Mouse (Mus musculus): ENCODE measurements at regions not wholly inside any gene's neighbourhood (a gene's known extent, or its start where the extent isn't known, plus 50 kb on each side); places are given as distances from the start of the nearest gene placed in this dataset.
"Not testable (repeated sequence)": the region's sequence is repeated elsewhere in the genome, so short reads cannot be mapped to it uniquely, and the experiment has no call there.

- TF ChIP-seq EP300 (IDR thresholded peaks at IDR 0.05; ENCODE audit: low read depth) (no peak), CTCF (IDR thresholded peaks at IDR 0.05; ENCODE audit: low read depth) (no peak)
- Histone ChIP-seq H3K9me3 (ENCODE audit: low read length) (no peaks in the 10 kb centered on the region), H3K9ac (replicated peaks) (no peak overlapping the region), H3K27me3 (ENCODE audit: insufficient read depth, low read length) (no peaks in the 10 kb centered on the region), H3K27ac (ENCODE audit: low read depth) (no peak overlapping the region), H3K36me3 (replicated peaks; ENCODE audit: insufficient read depth, low read length) (no peaks in the 10 kb centered on the region), H3K4me1 (ENCODE audit: insufficient read depth) (no peaks in the 10 kb centered on the region), H3K4me2 (ENCODE audit: low read depth, low read length) (no peak overlapping the region), H3K4me3 (ENCODE audit: low read depth, low read length) (no peak overlapping the region)
- ATAC-seq (no peak), DNase-seq (no peak)
- WGBS (ENCODE audit: insufficient replicate concordance): 58% methylated on average over 5 of the region's 5 CpGs
Measured at GRCm38 (mm10) chr14:15087061-15087460, 283.8 kb downstream of the Nek10 start.

- Histone ChIP-seq H3K4me1 (ENCODE audit: insufficient read depth) (no peaks in the 10 kb centered on the region), H3K36me3 (replicated peaks; ENCODE audit: insufficient read depth, low read length) (no peaks in the 10 kb centered on the region), H3K27ac (ENCODE audit: low read depth) (no peak overlapping the region), H3K27me3 (ENCODE audit: insufficient read depth, low read length) (no peaks in the 10 kb centered on the region), H3K4me3 (ENCODE audit: low read depth, low read length) (no peak overlapping the region), H3K9me3 (ENCODE audit: low read length) (no peaks in the 10 kb centered on the region), H3K4me2 (ENCODE audit: low read depth, low read length) (no peak overlapping the region), H3K9ac (replicated peaks) (no peak overlapping the region)
- no peak for DNase-seq
- ATAC-seq: no peak
- WGBS (ENCODE audit: insufficient replicate concordance): 13% methylated on average over 1 of the region's 1 CpGs
- TF ChIP-seq CTCF (IDR thresholded peaks at IDR 0.05; ENCODE audit: low read depth) (no peak), EP300 (IDR thresholded peaks at IDR 0.05; ENCODE audit: low read depth) (no peak)
Measured at GRCm38 (mm10) chr14:15096865-15097264, 293.6 kb downstream of the Nek10 start.

- H3K4me3 ChIP-seq (ENCODE audit: low read depth, low read length): no peak overlapping the region
- no peak overlapping the region for H3K27ac ChIP-seq (ENCODE audit: low read depth)
- H3K27me3 ChIP-seq (ENCODE audit: insufficient read depth, low read length): no peaks in the 10 kb centered on the region
- H3K9me3 ChIP-seq (ENCODE audit: low read length): no peaks in the 10 kb centered on the region
- ATAC-seq (no peak), DNase-seq (no peak)
- H3K4me1 ChIP-seq (ENCODE audit: insufficient read depth): no peaks in the 10 kb centered on the region
- no peak overlapping the region for H3K4me2 ChIP-seq (ENCODE audit: low read depth, low read length)
- TF ChIP-seq EP300 (IDR thresholded peaks at IDR 0.05; ENCODE audit: low read depth) (no peak), CTCF (IDR thresholded peaks at IDR 0.05; ENCODE audit: low read depth) (no peak)
- no peak overlapping the region for H3K9ac ChIP-seq (replicated peaks)
- H3K36me3 ChIP-seq (replicated peaks; ENCODE audit: insufficient read depth, low read length): no peaks in the 10 kb centered on the region
Measured at GRCm38 (mm10) chr14:15099909-15100308, 296.7 kb downstream of the Nek10 start.

GRCm38 (mm10) chr14:15107795-15108321 lies 304.6 kb downstream of the Nek10 start:
- 71% methylated on average over 2 of the region's 2 CpGs for WGBS (ENCODE audit: insufficient replicate concordance)

GRCm38 (mm10) chr14:15119745-15120144 lies 316.5 kb downstream of the Nek10 start:
- DNase-seq (no peak), ATAC-seq (no peak)
- Histone ChIP-seq H3K9ac (replicated peaks) (no peak overlapping the region), H3K4me2 (ENCODE audit: low read depth, low read length) (no peak overlapping the region), H3K4me1 (ENCODE audit: insufficient read depth) (no peaks in the 10 kb centered on the region), H3K36me3 (replicated peaks; ENCODE audit: insufficient read depth, low read length) (no peaks in the 10 kb centered on the region), H3K4me3 (ENCODE audit: low read depth, low read length) (no peak overlapping the region), H3K27ac (ENCODE audit: low read depth) (no peak overlapping the region), H3K9me3 (ENCODE audit: low read length) (no peaks in the 10 kb centered on the region), H3K27me3 (ENCODE audit: insufficient read depth, low read length) (no peaks in the 10 kb centered on the region)
- TF ChIP-seq CTCF (IDR thresholded peaks at IDR 0.05; ENCODE audit: low read depth) (no peak), EP300 (IDR thresholded peaks at IDR 0.05; ENCODE audit: low read depth) (no peak)
- WGBS (ENCODE audit: insufficient replicate concordance): 35% methylated on average over 2 of the region's 2 CpGs

More at GRCm38 (mm10) chr14:15107795-15108321, 304.6 kb downstream of the Nek10 start:
- no peak for TF ChIP-seq EP300 (IDR thresholded peaks at IDR 0.05; ENCODE audit: low read depth)
- no peak for TF ChIP-seq CTCF (IDR thresholded peaks at IDR 0.05; ENCODE audit: low read depth)
- H3K27me3 ChIP-seq (ENCODE audit: insufficient read depth, low read length): no peaks in the 10 kb centered on the region
- H3K4me1 ChIP-seq (ENCODE audit: insufficient read depth): no peaks in the 10 kb centered on the region
- H3K9ac ChIP-seq (replicated peaks): no peak overlapping the region
- no peak overlapping the region for H3K4me3 ChIP-seq (ENCODE audit: low read depth, low read length)
- no peaks in the 10 kb centered on the region for H3K9me3 ChIP-seq (ENCODE audit: low read length)
- H3K4me2 ChIP-seq (ENCODE audit: low read depth, low read length): no peak overlapping the region
- no peaks in the 10 kb centered on the region for H3K36me3 ChIP-seq (replicated peaks; ENCODE audit: insufficient read depth, low read length)
- DNase-seq (no peak), ATAC-seq (no peak)
- no peak overlapping the region for H3K27ac ChIP-seq (ENCODE audit: low read depth)

GRCm38 (mm10) chr14:15128157-15128556 lies 310.6 kb downstream of the Lrrc3b start:
- H3K27ac ChIP-seq (ENCODE audit: low read depth): no peak overlapping the region
- TF ChIP-seq EP300 (IDR thresholded peaks at IDR 0.05; ENCODE audit: low read depth) (no peak), CTCF (IDR thresholded peaks at IDR 0.05; ENCODE audit: low read depth) (no peak)
- no peaks in the 10 kb centered on the region for H3K36me3 ChIP-seq (replicated peaks; ENCODE audit: insufficient read depth, low read length)
- ATAC-seq (no peak), DNase-seq (no peak)
- no peak overlapping the region for H3K9ac ChIP-seq (replicated peaks)
- H3K27me3 ChIP-seq (ENCODE audit: insufficient read depth, low read length): no peaks in the 10 kb centered on the region
- H3K9me3 ChIP-seq (ENCODE audit: low read length): no peaks in the 10 kb centered on the region
- H3K4me1 ChIP-seq (ENCODE audit: insufficient read depth): no peaks in the 10 kb centered on the region
- WGBS (ENCODE audit: insufficient replicate concordance): 67% methylated on average over 3 of the region's 3 CpGs
- H3K4me3 ChIP-seq (ENCODE audit: low read depth, low read length): no peak overlapping the region
- H3K4me2 ChIP-seq (ENCODE audit: low read depth, low read length): no peak overlapping the region

- not testable (repeated sequence) for ATAC-seq; H3K4me1 ChIP-seq (ENCODE audit: insufficient read depth); H3K27me3 ChIP-seq (ENCODE audit: insufficient read depth, low read length); H3K27ac ChIP-seq (ENCODE audit: low read depth); H3K4me2 ChIP-seq (ENCODE audit: low read depth, low read length); DNase-seq; H3K36me3 ChIP-seq (replicated peaks; ENCODE audit: insufficient read depth, low read length); H3K9me3 ChIP-seq (ENCODE audit: low read length); H3K4me3 ChIP-seq (ENCODE audit: low read depth, low read length); H3K9ac ChIP-seq (replicated peaks)
- WGBS (ENCODE audit: insufficient replicate concordance): 82% methylated on average over 1 of the region's 1 CpGs
Measured at GRCm38 (mm10) chr14:15140871-15141270, 297.9 kb downstream of the Lrrc3b start.
